Mouse (Mus musculus): ENCODE measurements at regions not wholly inside any gene's neighbourhood (a gene's known extent, or its start where the extent isn't known, plus 50 kb on each side); places are given as distances from the start of the nearest gene placed in this dataset.

DNA sequence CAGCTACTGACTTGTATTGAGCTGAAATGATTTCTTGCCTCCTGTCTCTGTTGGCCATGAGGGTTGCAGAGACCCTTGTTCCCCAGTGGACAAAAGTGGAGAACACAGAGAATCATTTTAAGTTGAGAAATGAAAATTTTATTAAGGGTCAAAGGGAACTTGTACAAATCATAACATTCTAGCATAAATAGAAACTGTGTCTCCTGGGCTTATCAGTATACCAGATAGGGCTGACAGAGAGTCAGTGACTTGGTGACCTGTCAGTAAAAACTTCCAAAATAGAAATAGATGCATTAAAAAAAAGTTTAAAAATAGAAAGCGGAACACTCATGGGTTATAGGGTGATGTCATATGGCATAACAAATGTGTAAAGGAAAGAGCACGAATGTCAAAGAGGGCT, 117.9 kb downstream of the Thbs2 start:
- no peak for TF ChIP-seq CTCF (IDR thresholded peaks at IDR 0.05)
- ChIA-PET CTCF (no interaction called here), POLR2A (interaction anchor here (0.6 kb wide), 1 partner anchor 16 kb away, joined by 3 read pairs; no protein-coding TSS in a partner anchor)
- no peaks in the 10 kb centered on the region for H3K27me3 ChIP-seq
- ATAC-seq (no peak), DNase-seq (ENCODE audit: low read depth, low spot score) (no peak)
- in situ Hi-C loops (cut with MboI; ENCODE audit: low pct_unique_long_range_greater_than_20kb): no loop called here

- TF ChIP-seq CTCF (IDR thresholded peaks at IDR 0.05): no peak
- no peaks in the 10 kb centered on the region for H3K27me3 ChIP-seq
- CTCF ChIA-PET: interaction anchor here (1.3 kb wide), 1 partner anchor 15 kb away, joined by 3 read pairs; no protein-coding TSS in a partner anchor
- POLR2A ChIA-PET: no interaction called here
- in situ Hi-C loops (cut with MboI; ENCODE audit: low pct_unique_long_range_greater_than_20kb): no loop called here
- ATAC-seq (no peak), DNase-seq (ENCODE audit: low read depth, low spot score) (no peak)
Observed at GRCm38 (mm10) chr17:14571143-14571542, 122.9 kb downstream of the Thbs2 start.

DNA sequence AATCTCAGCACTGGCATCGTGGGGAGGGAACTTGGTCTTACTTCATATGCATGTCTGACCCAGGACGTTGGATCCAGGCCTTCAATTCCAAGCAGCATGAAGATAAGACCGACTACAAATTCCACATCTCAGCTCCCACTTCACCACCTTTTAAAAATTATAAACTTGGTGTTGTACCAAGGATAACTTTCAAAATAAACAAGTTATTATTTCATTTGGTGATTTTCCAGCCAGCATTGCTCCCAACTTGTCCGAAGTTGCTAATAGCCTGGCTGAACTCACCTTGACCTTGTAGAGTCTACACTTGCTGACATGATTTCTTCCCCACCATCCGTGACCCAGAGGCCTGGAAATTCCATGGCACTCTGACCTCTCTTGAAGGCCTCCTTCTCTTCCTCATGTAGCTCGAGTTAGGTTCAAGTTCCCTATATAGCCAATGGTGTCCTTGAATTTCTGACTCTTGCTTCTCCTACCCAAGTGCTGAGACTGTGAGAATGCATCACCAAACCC, 123.7 kb downstream of the Thbs2 start:
- ChIA-PET CTCF (interaction anchor here (1.2 to 1.4 kb wide), 2 partner anchors 8 to 24 kb away, joined by 3 read pairs; no protein-coding TSS in a partner anchor), POLR2A (no interaction called here)
- in situ Hi-C loops (cut with MboI; ENCODE audit: low pct_unique_long_range_greater_than_20kb): no loop called here
- no peak for TF ChIP-seq CTCF (IDR thresholded peaks at IDR 0.05)
- no peak for ATAC-seq
- H3K27me3 ChIP-seq: no peaks in the 10 kb centered on the region
- no peak for DNase-seq (ENCODE audit: low read depth, low spot score)

DNA sequence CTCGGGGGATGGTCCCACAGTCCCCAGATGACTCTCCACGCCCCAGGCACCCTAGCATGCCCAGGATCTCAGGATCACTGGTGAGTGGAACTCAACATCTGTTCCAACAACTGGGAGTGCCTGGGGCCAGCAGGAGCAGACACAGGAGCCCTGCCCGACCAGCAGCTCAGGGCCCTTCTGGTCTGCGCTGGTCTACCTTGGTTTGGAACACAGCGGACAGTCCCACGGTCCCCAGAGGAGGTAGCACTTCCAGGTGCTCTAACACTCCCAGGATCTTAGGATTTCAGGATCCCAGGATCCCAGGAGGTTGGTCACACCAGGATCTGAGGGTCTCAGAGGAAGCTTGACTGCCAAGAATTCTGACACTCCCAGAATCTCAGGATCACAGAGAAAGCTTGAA, 131.8 kb downstream of the Thbs2 start:
- H3K27me3 ChIP-seq: peaks cover 8% of the 10 kb centered on the region
- in situ Hi-C loops (cut with MboI; ENCODE audit: low pct_unique_long_range_greater_than_20kb): no loop called here
- no peak for TF ChIP-seq CTCF (IDR thresholded peaks at IDR 0.05)
- ATAC-seq: no peak
- no peak for DNase-seq (ENCODE audit: low read depth, low spot score)
- POLR2A ChIA-PET: no interaction called here
- CTCF ChIA-PET: no interaction called here

DNA sequence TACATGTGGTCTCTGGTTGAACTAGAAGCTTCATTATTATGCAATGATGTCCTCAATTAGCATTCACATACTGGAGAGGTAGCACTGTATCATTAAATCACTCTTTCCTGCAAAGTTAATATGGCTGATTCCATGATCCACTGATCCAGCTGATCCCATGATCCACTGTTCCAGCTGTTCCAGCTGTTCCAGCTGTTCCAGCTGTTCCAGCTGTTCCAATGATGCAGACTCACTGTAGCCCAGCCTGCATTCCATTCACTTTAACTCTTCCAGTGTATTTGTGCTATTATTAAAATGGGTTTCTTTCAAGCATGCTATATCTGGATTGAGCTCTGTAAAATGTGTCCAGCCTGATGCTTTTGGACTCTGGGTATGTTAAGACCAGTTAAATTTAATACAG, 136.8 kb downstream of the Thbs2 start:
- POLR2A ChIA-PET: no interaction called here
- H3K27me3 ChIP-seq: peaks cover 15% of the 10 kb centered on the region
- in situ Hi-C loops (cut with MboI; ENCODE audit: low pct_unique_long_range_greater_than_20kb): no loop called here
- no peak for TF ChIP-seq CTCF (IDR thresholded peaks at IDR 0.05)
- DNase-seq (ENCODE audit: low read depth, low spot score): no peak
- no peak for ATAC-seq
- CTCF ChIA-PET: interaction anchor here (0.6 kb wide), 1 partner anchor 17 kb away, joined by 3 read pairs; no protein-coding TSS in a partner anchor

DNA sequence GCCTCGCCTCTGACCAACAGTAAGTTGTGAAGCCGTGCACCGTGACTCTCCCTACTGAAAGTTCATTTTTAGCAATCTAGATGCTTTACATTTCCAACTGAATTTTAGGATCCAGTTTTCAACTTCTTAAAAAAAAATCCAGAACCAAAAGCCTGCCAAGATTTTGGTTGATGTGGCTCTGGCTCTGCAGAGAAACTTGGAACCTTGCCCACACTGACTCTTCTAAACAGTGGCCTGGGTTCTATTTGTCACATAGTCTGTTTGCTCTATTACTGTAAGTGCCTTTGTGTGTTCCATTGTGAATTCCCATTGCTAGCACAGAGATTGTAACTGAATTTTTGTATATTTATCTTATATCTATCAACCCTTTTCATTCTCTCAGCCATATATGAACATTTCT, 140.8 kb downstream of the Thbs2 start:
- TF ChIP-seq CTCF (IDR thresholded peaks at IDR 0.05): no peak
- ATAC-seq (no peak), DNase-seq (ENCODE audit: low read depth, low spot score) (no peak)
- in situ Hi-C loops (cut with MboI; ENCODE audit: low pct_unique_long_range_greater_than_20kb): no loop called here
- CTCF ChIA-PET: no interaction called here
- H3K27me3 ChIP-seq: peaks cover 14% of the 10 kb centered on the region
- POLR2A ChIA-PET: no interaction called here

- ChIA-PET CTCF (no interaction called here), POLR2A (no interaction called here)
- TF ChIP-seq CTCF (IDR thresholded peaks at IDR 0.05): no peak
- no peak for DNase-seq (ENCODE audit: low read depth, low spot score)
- peaks cover 19% of the 10 kb centered on the region for H3K27me3 ChIP-seq
- in situ Hi-C loops (cut with MboI; ENCODE audit: low pct_unique_long_range_greater_than_20kb): no loop called here
- no peak for ATAC-seq
Observed at GRCm38 (mm10) chr17:14552081-14552480, 142.0 kb downstream of the Thbs2 start.

- ChIA-PET CTCF (interaction anchor here (1.4 kb wide), 1 partner anchor 9 kb away, joined by 5 read pairs; no protein-coding TSS in a partner anchor), POLR2A (no interaction called here)
- TF ChIP-seq CTCF (IDR thresholded peaks at IDR 0.05): no peak
- ATAC-seq: no peak
- peaks cover 19% of the 10 kb centered on the region for H3K27me3 ChIP-seq
- DNase-seq (ENCODE audit: low read depth, low spot score): no peak
- in situ Hi-C loops (cut with MboI; ENCODE audit: low pct_unique_long_range_greater_than_20kb): no loop called here
Observed at GRCm38 (mm10) chr17:14551610-14552009, 142.4 kb downstream of the Thbs2 start.

- peaks cover 18% of the 10 kb centered on the region for H3K27me3 ChIP-seq
- ChIA-PET CTCF (interaction anchor here (0.8 to 4.2 kb wide), 9 partner anchors 12 to 364 kb away, joined by 3 to 23 read pairs (median 3); no protein-coding TSS in a partner anchor), POLR2A (no interaction called here)
- DNase-seq (ENCODE audit: low read depth, low spot score) (peak; percentile 77), ATAC-seq (peak; percentile 97)
- TF ChIP-seq CTCF (IDR thresholded peaks at IDR 0.05): peak; percentile 95
- in situ Hi-C loops (cut with MboI; ENCODE audit: low pct_unique_long_range_greater_than_20kb): loop anchor here (5.0 kb wide), 1 partner anchor 356 kb away; no protein-coding TSS in a partner anchor
Observed at GRCm38 (mm10) chr17:14545822-14546473, 148.1 kb downstream of the Thbs2 start.

- in situ Hi-C loops (cut with MboI; ENCODE audit: low pct_unique_long_range_greater_than_20kb): loop anchor here (5.0 kb wide), 1 partner anchor 358 kb away; no protein-coding TSS in a partner anchor
- H3K27me3 ChIP-seq: peaks cover 14% of the 10 kb centered on the region
- ChIA-PET CTCF (interaction anchor here (0.6 to 4.2 kb wide), 5 partner anchors 14 to 359 kb away, joined by 3 to 23 read pairs (median 3); no protein-coding TSS in a partner anchor), POLR2A (no interaction called here)
- no peak for ATAC-seq
- no peak for DNase-seq (ENCODE audit: low read depth, low spot score)
- no peak for TF ChIP-seq CTCF (IDR thresholded peaks at IDR 0.05)
Observed at GRCm38 (mm10) chr17:14544343-14545002, 149.6 kb downstream of the Thbs2 start.

- DNase-seq (ENCODE audit: low read depth, low spot score) (no peak), ATAC-seq (no peak)
- TF ChIP-seq CTCF (IDR thresholded peaks at IDR 0.05): no peak
- in situ Hi-C loops (cut with MboI; ENCODE audit: low pct_unique_long_range_greater_than_20kb): no loop called here
- H3K27me3 ChIP-seq: peaks cover 13% of the 10 kb centered on the region
- CTCF ChIA-PET: interaction anchor here (0.8 to 1.5 kb wide), 3 partner anchors 11 to 17 kb away, joined by 4 to 5 read pairs (median 4); no protein-coding TSS in a partner anchor
- POLR2A ChIA-PET: no interaction called here
Observed at GRCm38 (mm10) chr17:14541035-14541434, 153.0 kb downstream of the Thbs2 start.

Data from Patski (cell line).